ENCODE assay signal across 17 mouse cellular contexts in the genomic region with DNA sequence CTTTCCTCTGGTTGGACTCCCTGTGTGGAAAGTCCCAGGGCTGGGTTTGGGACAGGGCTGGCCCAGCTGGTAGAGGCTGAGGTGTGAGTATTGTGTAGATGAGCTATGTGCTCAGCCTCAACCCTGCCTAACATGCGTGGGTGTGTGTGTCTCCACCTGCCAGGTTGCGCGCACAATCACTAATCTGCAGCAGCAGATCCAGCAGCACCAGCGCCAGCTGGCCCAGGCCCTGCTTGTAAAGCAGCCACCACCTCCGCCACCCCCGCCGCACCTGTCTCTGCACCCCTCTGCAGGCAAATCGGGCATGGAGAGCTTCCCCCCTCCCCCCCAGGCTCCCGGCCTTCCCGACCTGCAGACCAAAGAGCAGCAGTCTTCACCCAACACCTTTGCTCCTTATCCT. TPM values are rescaled to one million over a fixed set of nuclear protein-coding genes. Genes with fewer than 3 reads are reported as not detected.
DNase-seq lines count a peak whose midpoint lies in the region; ATAC-seq and TF ChIP-seq lines count a peak whose summit lies in the region.
"Had no signal": no experiment of that assay in that cellular context is flagged by ENCODE, and none has a peak within 500 bp of the region (broad histone marks: within the 10 kb centered on the region; RNA-seq: fewer than 3 reads in every experiment).

No protein-coding gene starts in this region.

- DNase-seq in cerebellum, adult 18-20 months = peak; percentile 47
- DNase-seq in cerebellum, adult 9-10 months = no peak
- DNase-seq in layer of hippocampus, adult 11-12 months (ENCODE audit: low spot score) = peak; percentile 88
- peak; percentile 49 to 93 for DNase-seq in left cerebral cortex, adult 8-10 months (ENCODE audit: low spot score in 2 of 2)
- no peak for DNase-seq in heart, postnatal 4 days
- DNase-seq in thymus, postnatal 14 days = no peak
- DNase-seq: cerebellum, postnatal 14 days; heart, postnatal 10 days; kidney, postnatal 10 days; thymus, adult 18-20 months had no signal

- ATAC-seq in heart, embryonic 12.5 days (ENCODE audit: insufficient number of reproducible peaks, low FRiP score) = no peak
- ATAC-seq: lung, postnatal 0 days had no signal

- no peak overlapping the region for H3K27ac ChIP-seq in heart, embryonic 12.5 days (ENCODE audit: poor library complexity, severe bottlenecking)
- H3K27ac ChIP-seq: embryonic facial prominence, embryonic 12.5 days; forebrain, embryonic 10.5 days had no signal

- no peak overlapping the region for H3K4me2 ChIP-seq in heart, embryonic 12.5 days
- H3K4me2 ChIP-seq: embryonic facial prominence, embryonic 12.5 days; liver, embryonic 11.5 days had no signal

- H3K4me3 ChIP-seq in E14TG2a.4 (replicated peaks; ENCODE audit: low read length) = peak overlapping the region; percentile 48
- H3K4me3 ChIP-seq in heart, embryonic 12.5 days = no peak overlapping the region
- H3K4me3 ChIP-seq: embryonic facial prominence, embryonic 12.5 days; forebrain, embryonic 10.5 days had no signal

- H3K36me3 ChIP-seq in E14TG2a.4 (ENCODE audit: insufficient read depth, low read length) = peaks cover 98% of the 10 kb centered on the region
- peaks cover 95% of the 10 kb centered on the region for H3K36me3 ChIP-seq in heart, embryonic 12.5 days

- WGBS in heart, embryonic 12.5 days = 87% methylated on average over 10 of the region's 10 CpGs

- H3K9ac ChIP-seq in heart, embryonic 12.5 days = no peak overlapping the region
- H3K9ac ChIP-seq: embryonic facial prominence, embryonic 12.5 days had no signal

- peaks cover 18% of the 10 kb centered on the region for H3K4me1 ChIP-seq in E14TG2a.4 (replicated peaks; ENCODE audit: low read depth, low read length)
- H3K4me1 ChIP-seq in heart, embryonic 12.5 days (replicated peaks) = no peaks in the 10 kb centered on the region
- H3K4me1 ChIP-seq: embryonic facial prominence, embryonic 12.5 days; forebrain, embryonic 10.5 days had no signal

- no peak for TF ChIP-seq CTCF in E14TG2a.4 (conservative IDR thresholded peaks at IDR 0.05; ENCODE audit: low read length)

- no peaks in the 10 kb centered on the region for H3K27me3 ChIP-seq in E14TG2a.4 (ENCODE audit: insufficient read depth, low read length)
- no peaks in the 10 kb centered on the region for H3K27me3 ChIP-seq in heart, embryonic 12.5 days (replicated peaks)
- H3K27me3 ChIP-seq: embryonic facial prominence, embryonic 12.5 days had no signal

- H3K9me3 ChIP-seq in E14TG2a.4 (ENCODE audit: low read length) = no peaks in the 10 kb centered on the region
- H3K9me3 ChIP-seq in heart, embryonic 12.5 days (replicated peaks) = no peaks in the 10 kb centered on the region
- H3K9me3 ChIP-seq: embryonic facial prominence, embryonic 12.5 days; forebrain, embryonic 10.5 days had no signal

RNA-seq across cellular contexts. Expression of gene Tmc8, which starts 32.5 kb away (rescaled TPM):
- 1 to 10 TPM in 2 of 4 experiments, under 1 TPM in 2; 0.50 to 1.3 (median 0.83) TPM for total RNA-seq in left cerebral cortex, adult 8-10 months (2022)
- 1 to 10 TPM; 3.1 to 3.3 TPM for total RNA-seq in heart, postnatal 4 days (2021)
- polyA plus RNA-seq in heart, embryonic 12.5 days (2016; fragmentation: Nextera tagmentation; extraction: Ambion mirVana) = 4.0 and 4.1 TPM in 2 replicates

RNA-seq across cellular contexts. Expression of gene Tmc6, which starts 32.6 kb away (rescaled TPM):
- 10 to 100 TPM; 10.2 to 12.3 (median 11.4) TPM for total RNA-seq in left cerebral cortex, adult 8-10 months (2022)
- 10 to 100 TPM; 26.4 to 28.6 TPM for total RNA-seq in heart, postnatal 4 days (2021)
- polyA plus RNA-seq in heart, embryonic 12.5 days (2016; fragmentation: Nextera tagmentation; extraction: Ambion mirVana) = 23.8 and 26.5 TPM in 2 replicates

RNA-seq across cellular contexts. Expression of gene 6030468B19Rik, which starts 48.0 kb away (rescaled TPM):
- under 1 TPM in 1 of 4 experiments, not detected in 3; 0.34 TPM for total RNA-seq in left cerebral cortex, adult 8-10 months (2022)
- not detected for total RNA-seq in heart, postnatal 4 days (2021)
- polyA plus RNA-seq in heart, embryonic 12.5 days (2016; fragmentation: Nextera tagmentation; extraction: Ambion mirVana) = 0.71 and 1.7 TPM in 2 replicates
- total RNA-seq: granulocyte monocyte progenitor cell, adult 5-6 weeks; heart, postnatal 10 days had no signal
- polyA plus RNA-seq: lung, postnatal 0 days had no signal

Comparison
In these comparisons a context has a peak if more than half of its experiments do, and no peak if none do; other contexts are left out.
1. DNase-seq: peak in cerebellum, adult 18-20 months (2 of 2), layer of hippocampus, adult 11-12 months (single experiment) and left cerebral cortex, adult 8-10 months (2 of 2); none in cerebellum, adult 9-10 months (single experiment), heart, postnatal 4 days (single experiment) and thymus, postnatal 14 days (single experiment).